Mouse (Mus musculus): ENCODE data around the gene Cuedc1. TPM values are rescaled to one million over a fixed set of nuclear protein-coding genes. Genes with fewer than 3 reads are reported as not detected.

Cuedc1 gene
- total and polyA plus RNA-seq, 3 experiments: 1.0 to 4.8 TPM; not detected in 1

GRCm38 (mm10) chr11:88170606-88171005 lies 72.7 kb downstream of the Cuedc1 start:
- no peaks in the 10 kb centered on the region for H3K9me3 ChIP-seq (replicated peaks; ENCODE audit: insufficient read depth, low read length)
- H3K4me3 ChIP-seq (ENCODE audit: control insufficient read depth in 1 of 2, insufficient read depth in 1 of 2, low read depth in 2 of 2, low read length in 2 of 2): no peak overlapping the region
- H3K79me2 ChIP-seq (ENCODE audit: control insufficient read depth, insufficient read depth, low read length, poor library complexity): no peaks in the 10 kb centered on the region
- peaks cover 0 to under 1% of the 10 kb centered on the region in 2 experiments; a peak in 1 of 4 replicates for H3K4me1 ChIP-seq (ENCODE audit: control insufficient read depth in 1 of 2, insufficient read depth in 2 of 2, low read length in 2 of 2)
- no peaks in the 10 kb centered on the region for H3K36me3 ChIP-seq (ENCODE audit: control insufficient read depth in 1 of 2, insufficient read depth in 2 of 2, low read length in 2 of 2)
- DNase-seq (ENCODE audit: low read depth, low spot score): no peak
- H3K9ac ChIP-seq (ENCODE audit: control insufficient read depth, low read depth, low read length, poor library complexity, severe bottlenecking): no peak overlapping the region
- TF ChIP-seq RCOR1 (IDR thresholded peaks at IDR 0.05; ENCODE audit: low read depth, low read length): no peak
- TF ChIP-seq POLR2A (IDR thresholded peaks at IDR 0.05; ENCODE audit: control insufficient read depth in 1 of 2, insufficient read depth in 1 of 2, low read depth in 1 of 2, low read length in 2 of 2, poor library complexity in 1 of 2): no peak
- no peak for TF ChIP-seq SMC3 (IDR thresholded peaks at IDR 0.05; ENCODE audit: low read depth, low read length)
- no peak for TF ChIP-seq CTCF (IDR thresholded peaks at IDR 0.05 in 2 of 3, conservative IDR thresholded peaks at IDR 0.05 in 1 of 3; ENCODE audit: control insufficient read depth in 1 of 3, insufficient read depth in 1 of 3, low read depth in 2 of 3, low read length in 3 of 3, poor library complexity in 1 of 3, severe bottlenecking in 1 of 3)
- TF ChIP-seq UBTF (IDR thresholded peaks at IDR 0.05; ENCODE audit: borderline replicate concordance, insufficient read depth, low read depth, low read length): no peak
- TF ChIP-seq GATA1 (IDR thresholded peaks at IDR 0.05; ENCODE audit: low read depth, low read length): no peak
- no peak for TF ChIP-seq ZKSCAN1 (IDR thresholded peaks at IDR 0.05; ENCODE audit: low read depth, low read length)
- no peak for TF ChIP-seq ZMIZ1 (IDR thresholded peaks at IDR 0.05; ENCODE audit: low read depth, low read length)
- TF ChIP-seq HCFC1 (IDR thresholded peaks at IDR 0.05; ENCODE audit: low read depth, low read length): no peak
- H3K27ac ChIP-seq (ENCODE audit: control insufficient read depth, low read depth, low read length): no peak overlapping the region
- H3K27me3 ChIP-seq (ENCODE audit: control insufficient read depth in 1 of 2, insufficient read depth in 2 of 2, low read length in 2 of 2): no peaks in the 10 kb centered on the region

GRCm38 (mm10) chr11:88171876-88172442 lies 74.1 kb downstream of the Cuedc1 start:
- Histone ChIP-seq H3K27me3 (ENCODE audit: control insufficient read depth in 1 of 2, insufficient read depth in 2 of 2, low read length in 2 of 2) (no peaks in the 10 kb centered on the region), H3K4me3 (ENCODE audit: control insufficient read depth in 1 of 2, insufficient read depth in 1 of 2, low read depth in 2 of 2, low read length in 2 of 2) (no peak overlapping the region), H3K4me1 (ENCODE audit: control insufficient read depth in 1 of 2, insufficient read depth in 2 of 2, low read length in 2 of 2) (no peaks in the 10 kb centered on the region), H3K9me3 (replicated peaks; ENCODE audit: insufficient read depth, low read length) (no peaks in the 10 kb centered on the region), H3K79me2 (ENCODE audit: control insufficient read depth, insufficient read depth, low read length, poor library complexity) (no peaks in the 10 kb centered on the region), H3K9ac (ENCODE audit: control insufficient read depth, low read depth, low read length, poor library complexity, severe bottlenecking) (no peak overlapping the region), H3K36me3 (ENCODE audit: control insufficient read depth in 1 of 2, insufficient read depth in 2 of 2, low read length in 2 of 2) (no peaks in the 10 kb centered on the region), H3K27ac (ENCODE audit: control insufficient read depth, low read depth, low read length) (no peak overlapping the region)
- TF ChIP-seq CHD2 (IDR thresholded peaks at IDR 0.05; ENCODE audit: low read length): no peak
- no peak for TF ChIP-seq POLR2A (IDR thresholded peaks at IDR 0.05; ENCODE audit: control insufficient read depth in 1 of 2, insufficient read depth in 1 of 2, low read depth in 1 of 2, low read length in 2 of 2, poor library complexity in 1 of 2)
- no peak for TF ChIP-seq CHD1 (IDR thresholded peaks at IDR 0.05; ENCODE audit: low read depth, low read length)
- TF ChIP-seq ZKSCAN1 (IDR thresholded peaks at IDR 0.05; ENCODE audit: low read depth, low read length): no peak
- DNase-seq (ENCODE audit: low read depth, low spot score): no peak

GRCm38 (mm10) chr11:88172601-88173325 lies 74.9 kb downstream of the Cuedc1 start:
- H3K4me3 ChIP-seq (ENCODE audit: control insufficient read depth in 1 of 2, insufficient read depth in 1 of 2, low read depth in 2 of 2, low read length in 2 of 2): no peak overlapping the region
- H3K27me3 ChIP-seq (ENCODE audit: control insufficient read depth in 1 of 2, insufficient read depth in 2 of 2, low read length in 2 of 2): no peaks in the 10 kb centered on the region
- H3K27ac ChIP-seq (ENCODE audit: control insufficient read depth, low read depth, low read length): no peak overlapping the region
- H3K9me3 ChIP-seq (replicated peaks; ENCODE audit: insufficient read depth, low read length): no peaks in the 10 kb centered on the region
- TF ChIP-seq ZC3H11A (IDR thresholded peaks at IDR 0.05; ENCODE audit: low read depth, low read length) (no peak), POLR2A (IDR thresholded peaks at IDR 0.05; ENCODE audit: control insufficient read depth in 1 of 2, insufficient read depth in 1 of 2, low read depth in 1 of 2, low read length in 2 of 2, poor library complexity in 1 of 2) (no peak)
- no peak overlapping the region for H3K9ac ChIP-seq (ENCODE audit: control insufficient read depth, low read depth, low read length, poor library complexity, severe bottlenecking)
- no peaks in the 10 kb centered on the region for H3K36me3 ChIP-seq (ENCODE audit: control insufficient read depth in 1 of 2, insufficient read depth in 2 of 2, low read length in 2 of 2)
- no peaks in the 10 kb centered on the region for H3K79me2 ChIP-seq (ENCODE audit: control insufficient read depth, insufficient read depth, low read length, poor library complexity)
- H3K4me1 ChIP-seq (ENCODE audit: control insufficient read depth in 1 of 2, insufficient read depth in 2 of 2, low read length in 2 of 2): no peaks in the 10 kb centered on the region
- no peak for DNase-seq (ENCODE audit: low read depth, low spot score)

All from MEL (cell line).